Mouse (Mus musculus) CH12.LX (cell line): ENCODE measurements at regions not wholly inside any gene's neighbourhood (a gene's known extent, or its start where the extent isn't known, plus 50 kb on each side); places are given as distances from the start of the nearest gene placed in this dataset.

ENCODE experiments used
- DNase-seq: peaks from one replicate; pipeline ENCODE4 v3.0.0-alpha.2; 2013; ENCODE audit errors: extremely low read depth
- H3K27ac ChIP-seq: 2 replicates; pipeline ENCODE4 v1.5.1; 2012; ENCODE audit warnings: low read depth, mild to moderate bottlenecking, control low read depth, moderate library complexity; ENCODE audit not compliant: insufficient read depth
- H3K27me3 ChIP-seq: replicated peaks from 2 replicates; pipeline ENCODE3; 2012; ENCODE audit warnings: inconsistent platforms
- H3K36me3 ChIP-seq, 2 experiments: replicated peaks in 1 of 2; 2 replicates each; pipeline versions ENCODE3 to v1.6.1; 2012; ENCODE audit warnings: inconsistent platforms in 1 of 2, low read length in 1 of 2, mild to moderate bottlenecking in 1 of 2, mixed read lengths in 1 of 2, moderate library complexity in 1 of 2; ENCODE audit not compliant: control insufficient read depth in 1 of 2, insufficient read depth in 1 of 2
- H3K4me1 ChIP-seq, 2 experiments: 2 replicates each; pipeline ENCODE4 v1.6.1; 2012; ENCODE audit warnings: inconsistent platforms in 1 of 2, moderate library complexity in 1 of 2; ENCODE audit not compliant: insufficient read depth in 2 of 2, control insufficient read depth in 1 of 2
- H3K4me2 ChIP-seq: 2 replicates; pipeline ENCODE4 v1.6.1; 2012; ENCODE audit warnings: low read depth, mild to moderate bottlenecking, control low read depth; ENCODE audit not compliant: poor library complexity, insufficient read depth, severe bottlenecking
- H3K4me3 ChIP-seq, 3 experiments: fragments of 150-350 bp in 1 of 3; sonication (generic) in 1 of 3; replicated peaks in 1 of 3; 2 replicates each; pipeline versions ENCODE3 to v1.5.1; 2011 to 2012; ENCODE audit warnings: low read depth in 2 of 3, low read length in 2 of 3, mild to moderate bottlenecking in 2 of 3, moderate library complexity in 2 of 3, control low read depth in 1 of 3, improper control_type of control experiment in 1 of 3, inconsistent platforms in 1 of 3, mixed read lengths in 1 of 3; ENCODE audit not compliant: poor library complexity in 1 of 3
- H3K79me2 ChIP-seq: replicated peaks from 2 replicates; pipeline ENCODE4 v1.6.1; 2012; ENCODE audit warnings: mild to moderate bottlenecking, moderate library complexity; ENCODE audit not compliant: control insufficient read depth, poor library complexity, insufficient read depth, severe bottlenecking; ENCODE audit errors: extremely low read depth
- H3K9ac ChIP-seq: 2 replicates; pipeline ENCODE4 v1.6.1; 2012; ENCODE audit warnings: low read depth, mild to moderate bottlenecking, control low read depth, moderate library complexity; ENCODE audit not compliant: insufficient read depth
- H3K9me3 ChIP-seq: replicated peaks from 2 replicates; pipeline ENCODE3; 2012; ENCODE audit warnings: low read length, inconsistent platforms, mixed read lengths
- CHD1 ChIP-seq: IDR thresholded peaks from 2 replicates; pipeline ENCODE4 v1.6.1; 2012; ENCODE audit warnings: low read depth, low read length, improper control_type of control experiment, inconsistent platforms
- CTCF ChIP-seq, 2 experiments: IDR thresholded peaks in 1 of 2; conservative IDR thresholded peaks in 1 of 2; 2 replicates each; pipeline ENCODE4 v1.5.1; 2011 to 2012; ENCODE audit warnings: low read depth in 2 of 2, low read length in 2 of 2, improper control_type of control experiment in 1 of 2, inconsistent platforms in 1 of 2, mild to moderate bottlenecking in 1 of 2, moderate library complexity in 1 of 2
- E2F4 ChIP-seq: IDR thresholded peaks from 2 replicates; pipeline ENCODE4 v1.6.1; 2011; ENCODE audit warnings: low read depth, low read length, improper control_type of control experiment; ENCODE audit not compliant: insufficient replicate concordance
- ELF1 ChIP-seq: IDR thresholded peaks from 2 replicates; pipeline ENCODE4 v1.6.1; 2014; ENCODE audit warnings: low read depth, mild to moderate bottlenecking, inconsistent platforms, low read length, improper control_type of control experiment
- EP300 ChIP-seq: IDR thresholded peaks from 2 replicates; pipeline ENCODE4 v1.6.1; 2011; ENCODE audit warnings: low read length, improper control_type of control experiment
- GABPA ChIP-seq: IDR thresholded peaks from 2 replicates; pipeline ENCODE4 v1.6.1; 2012; ENCODE audit warnings: low read depth, low read length, improper control_type of control experiment, inconsistent platforms; ENCODE audit not compliant: insufficient replicate concordance
- IRF4 ChIP-seq: IDR thresholded peaks from 2 replicates; pipeline ENCODE4 v1.6.1; 2014; ENCODE audit warnings: low read depth, mild to moderate bottlenecking, inconsistent platforms, low read length, improper control_type of control experiment
- JUND ChIP-seq: conservative IDR thresholded peaks from 2 replicates; pipeline ENCODE4 v1.6.1; 2011; ENCODE audit warnings: low read depth, low read length, improper control_type of control experiment
- MAZ ChIP-seq: IDR thresholded peaks from 2 replicates; pipeline ENCODE4 v1.6.1; 2012; ENCODE audit warnings: low read depth, mild to moderate bottlenecking, inconsistent platforms, low read length, improper control_type of control experiment, moderate library complexity
- MEF2A ChIP-seq: IDR thresholded peaks from 2 replicates; pipeline ENCODE4 v1.6.1; 2014; ENCODE audit warnings: low read depth, mild to moderate bottlenecking, inconsistent platforms, low read length, improper control_type of control experiment, borderline replicate concordance
- MXI1 ChIP-seq: IDR thresholded peaks from 2 replicates; pipeline ENCODE4 v1.6.1; 2011; ENCODE audit warnings: mild to moderate bottlenecking, low read depth, low read length, improper control_type of control experiment
- NELFE ChIP-seq: IDR thresholded peaks from 2 replicates; pipeline ENCODE4 v1.6.1; 2011; ENCODE audit warnings: low read depth, low read length, improper control_type of control experiment
- NRF1 ChIP-seq: IDR thresholded peaks from 2 replicates; pipeline ENCODE4 v1.6.1; 2014; ENCODE audit warnings: low read depth, mild to moderate bottlenecking, inconsistent platforms, low read length, improper control_type of control experiment, moderate library complexity
- POLR2AphosphoS2 ChIP-seq: IDR thresholded peaks from 2 replicates; pipeline ENCODE4 v1.6.1; 2011; ENCODE audit warnings: low read depth, low read length, improper control_type of control experiment
- SIN3A ChIP-seq: IDR thresholded peaks from 2 replicates; pipeline ENCODE4 v1.6.1; 2012; ENCODE audit warnings: low read length, improper control_type of control experiment, inconsistent platforms
- SMC3 ChIP-seq: IDR thresholded peaks from 2 replicates; pipeline ENCODE4 v1.6.1; 2011; ENCODE audit warnings: low read depth, low read length, improper control_type of control experiment
- USF2 ChIP-seq: conservative IDR thresholded peaks from 2 replicates; pipeline ENCODE4 v1.6.1; 2011; ENCODE audit warnings: low read depth, low read length, improper control_type of control experiment
- ZMIZ1 ChIP-seq: IDR thresholded peaks from 2 replicates; pipeline ENCODE4 v1.6.1; 2012; ENCODE audit warnings: low read depth, mild to moderate bottlenecking, inconsistent platforms, low read length, improper control_type of control experiment
- ZNF384 ChIP-seq: IDR thresholded peaks from 2 replicates; pipeline ENCODE4 v1.6.1; 2012; ENCODE audit warnings: low read depth, low read length, improper control_type of control experiment, inconsistent platforms
- dilution Hi-C: fragments of 300-500 bp; cut with MboI; formaldehyde crosslinking; loops from 2 replicates; pipeline ENCODE4 v1.14.3; 2020; ENCODE audit warnings: low sequenced_read_pairs; ENCODE audit not compliant: extremely low pct_unique_long_range_greater_than_20kb, extremely low pct_ligation_motif_present
- in situ Hi-C: fragments of 300-500 bp; cut with MboI; formaldehyde crosslinking; loops from 3 replicates; pipeline ENCODE4 v1.14.3; 2019; ENCODE audit warnings: low sequenced_read_pairs, low pct_ligation_motif_present, low pct_unique_long_range_greater_than_20kb, mixed read lengths

- TF ChIP-seq SIN3A (no peak), MAZ (no peak), GABPA (no peak), CHD1 (no peak), ZNF384 (no peak)
- TF ChIP-seq, all 38 proteins: peak for 0
- in situ Hi-C loops (no loop called here), dilution Hi-C loops (no loop called here)
- no peak overlapping the region for H3K9ac ChIP-seq
- H3K4me2 ChIP-seq = no peak overlapping the region
- no peak for DNase-seq
- H3K4me1 ChIP-seq = no peaks in the 10 kb centered on the region
- no peaks in the 10 kb centered on the region for H3K9me3 ChIP-seq
- no peaks in the 10 kb centered on the region for H3K79me2 ChIP-seq
- H3K36me3 ChIP-seq = no peaks in the 10 kb centered on the region
- H3K27ac ChIP-seq = no peak overlapping the region
- H3K4me3 ChIP-seq = no peak overlapping the region
- H3K27me3 ChIP-seq = no peaks in the 10 kb centered on the region
These were observed 92.8 kb upstream of the Speer4f2 start for GRCm38 (mm10) chr5:17280203-17280602.

GRCm38 (mm10) chr5:17280951-17281350 is 92.0 kb upstream of the Speer4f2 start:
- H3K79me2 ChIP-seq = no peaks in the 10 kb centered on the region
- no peak overlapping the region for H3K4me3 ChIP-seq
- no peaks in the 10 kb centered on the region for H3K4me1 ChIP-seq
- in situ Hi-C loops (no loop called here), dilution Hi-C loops (no loop called here)
- DNase-seq = no peak
- H3K36me3 ChIP-seq = no peaks in the 10 kb centered on the region
- H3K27me3 ChIP-seq = no peaks in the 10 kb centered on the region
- no peaks in the 10 kb centered on the region for H3K9me3 ChIP-seq
- no peak overlapping the region for H3K4me2 ChIP-seq
- H3K9ac ChIP-seq = no peak overlapping the region
- TF ChIP-seq SIN3A (no peak), MXI1 (no peak), POLR2AphosphoS2 (no peak), MAZ (no peak), CHD1 (no peak), ZMIZ1 (no peak), ELF1 (no peak), E2F4 (no peak), SMC3 (no peak), NELFE (no peak), USF2 (no peak), JUND (no peak), MEF2A (no peak), IRF4 (no peak), NRF1 (no peak), CTCF (conservative IDR thresholded peaks at IDR 0.05 in 1 of 2, IDR thresholded peaks at IDR 0.05 in 1 of 2; ENCODE audit: low read depth in 2 of 2, low read length in 2 of 2) (no peak), EP300 (no peak)
- H3K27ac ChIP-seq = no peak overlapping the region
